Mouse (Mus musculus): ENCODE data around the gene Znhit3.

The Znhit3 gene

DNA sequence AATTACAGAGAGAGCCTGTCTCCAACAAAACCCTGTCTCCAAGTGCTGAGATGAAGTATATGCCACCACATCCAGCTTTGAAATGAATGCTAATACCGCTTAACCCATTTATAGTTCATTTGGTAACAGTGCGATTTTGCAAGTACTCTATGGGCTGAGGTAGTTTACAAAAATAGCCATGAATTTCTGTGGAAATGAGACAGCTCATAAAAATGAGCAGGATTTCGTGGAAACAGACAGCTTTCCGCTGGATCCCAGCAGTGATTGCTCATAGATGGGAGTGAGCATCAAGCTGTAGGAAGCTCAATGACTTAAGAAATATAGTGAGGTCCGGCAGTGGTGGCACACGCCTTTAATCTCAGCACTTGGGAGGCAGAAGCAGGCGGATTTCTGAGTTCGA lies 4.8 kb upstream of the Znhit3 start:
- DNase-seq (ENCODE audit: low read depth in 2 of 2, low spot score in 2 of 2): no peak

DNA sequence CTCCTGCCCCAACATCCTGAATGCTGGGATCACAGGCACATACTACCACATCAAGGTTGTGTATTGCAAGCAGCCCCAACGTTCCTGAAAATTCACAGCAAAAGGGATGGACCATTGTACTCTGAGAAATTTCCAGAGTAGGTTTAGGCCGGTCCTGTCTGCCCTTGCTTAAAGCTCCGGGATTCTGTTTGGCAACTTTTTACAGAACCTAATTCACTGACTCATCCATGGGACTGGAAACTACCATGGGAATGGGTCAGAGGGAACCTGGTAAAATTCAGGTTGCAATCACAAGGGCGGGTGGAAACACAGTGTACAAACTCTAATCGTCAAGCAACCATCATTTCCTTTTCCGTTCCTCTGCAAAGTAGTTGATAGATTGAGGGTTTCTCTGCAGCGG lies 3.8 kb upstream of the Znhit3 start:
- DNase-seq (ENCODE audit: low read depth in 2 of 2, low spot score in 2 of 2): no peak

DNA sequence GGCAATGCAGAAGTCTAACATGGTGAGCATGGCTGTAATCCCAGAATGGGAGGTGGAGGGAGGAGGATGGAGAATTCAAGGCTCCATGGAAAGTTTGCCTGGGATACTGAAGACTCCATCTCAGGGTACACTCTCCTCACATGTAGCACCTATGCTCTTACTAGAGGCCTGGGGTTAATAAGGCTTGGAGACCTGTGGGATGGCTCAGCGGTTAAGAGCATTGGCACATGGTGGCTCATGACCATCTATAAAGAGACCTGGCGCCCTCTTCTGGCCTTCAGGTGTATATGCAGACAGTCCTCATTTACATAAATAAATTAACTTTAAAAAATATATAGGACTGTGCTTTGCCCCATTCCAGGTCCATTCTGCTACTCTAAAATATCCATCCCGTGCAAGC lies 3.1 kb upstream of the Znhit3 start:
- peak; percentile 25 to 58 for DNase-seq (ENCODE audit: low read depth in 2 of 2, low spot score in 2 of 2)

DNA sequence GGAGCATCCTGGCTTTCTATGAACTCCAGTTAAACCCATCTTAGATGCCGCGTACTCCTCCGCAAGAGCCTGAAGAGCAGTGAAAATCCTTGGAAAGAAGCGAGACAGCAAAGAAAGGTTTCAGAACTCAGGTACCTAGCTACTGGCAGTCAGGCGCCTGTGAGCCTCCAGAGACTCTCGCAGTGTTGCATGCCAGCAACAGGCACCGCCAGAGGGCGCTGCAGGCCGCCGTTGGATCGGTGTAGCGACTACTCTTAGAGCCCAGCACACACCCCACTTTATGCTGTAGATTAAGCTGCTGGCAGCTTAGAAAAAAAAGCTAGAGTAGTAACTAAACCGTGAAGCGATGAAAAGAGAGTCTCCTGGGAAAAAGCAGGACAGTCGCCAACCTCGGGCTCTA lies 2.3 kb upstream of the Znhit3 start:
- peak; percentile 75 to 81 for DNase-seq (ENCODE audit: low read depth in 2 of 2, low spot score in 2 of 2)

DNA sequence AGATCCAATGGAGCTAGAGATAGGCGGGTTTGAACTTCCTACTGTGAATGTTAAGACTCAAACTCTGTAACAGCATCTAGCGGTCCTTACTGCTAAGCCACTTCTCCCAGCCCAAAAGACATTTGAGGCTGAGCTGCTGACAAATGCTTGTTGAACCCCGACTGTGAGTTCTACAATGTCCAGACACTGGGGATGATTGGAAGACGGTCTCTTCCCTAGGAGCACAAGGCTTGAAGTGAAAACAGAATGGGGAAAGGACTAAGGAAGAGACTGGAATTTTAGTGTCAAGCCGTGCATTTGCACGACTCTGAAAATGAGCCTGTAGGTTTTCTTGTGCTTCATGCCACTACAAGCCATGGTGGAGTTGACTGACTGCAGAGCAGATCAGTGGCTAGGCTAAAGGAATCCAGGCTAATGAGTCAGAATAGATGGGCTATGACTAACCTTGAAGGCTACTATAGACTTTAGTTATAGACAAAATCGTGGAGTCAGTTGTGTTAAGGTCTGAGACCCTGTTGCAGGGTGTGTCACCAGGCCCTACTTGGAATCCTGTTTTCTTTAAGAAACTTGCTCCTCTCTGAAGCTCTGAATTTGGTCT lies 636 bp upstream of the Znhit3 start:
- DNase-seq (ENCODE audit: low read depth in 2 of 2, low spot score in 2 of 2): no peak

DNA sequence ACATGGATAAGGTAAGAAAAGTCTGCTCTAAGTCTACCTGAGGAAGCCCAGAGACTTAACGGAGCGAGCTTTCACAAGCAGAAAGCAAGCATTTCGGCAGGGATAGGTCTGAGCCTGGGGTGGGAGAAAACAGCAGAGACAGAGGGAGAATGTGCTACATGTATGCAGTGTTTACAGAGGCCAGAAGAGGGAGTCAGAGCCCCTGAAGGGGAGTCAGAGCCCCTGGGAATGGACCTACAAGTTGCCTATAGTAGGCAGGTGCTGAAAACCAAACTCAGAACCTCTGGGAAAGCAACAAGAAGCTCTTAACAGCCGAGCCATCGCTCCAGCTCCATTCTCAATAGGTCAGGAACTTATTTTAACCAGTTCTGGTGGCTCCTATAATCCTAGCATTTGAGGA lies 1.5 kb downstream of the Znhit3 start:
- DNase-seq (ENCODE audit: low read depth in 2 of 2, low spot score in 2 of 2): peak in 1 of 2 experiments; percentile 13

DNA sequence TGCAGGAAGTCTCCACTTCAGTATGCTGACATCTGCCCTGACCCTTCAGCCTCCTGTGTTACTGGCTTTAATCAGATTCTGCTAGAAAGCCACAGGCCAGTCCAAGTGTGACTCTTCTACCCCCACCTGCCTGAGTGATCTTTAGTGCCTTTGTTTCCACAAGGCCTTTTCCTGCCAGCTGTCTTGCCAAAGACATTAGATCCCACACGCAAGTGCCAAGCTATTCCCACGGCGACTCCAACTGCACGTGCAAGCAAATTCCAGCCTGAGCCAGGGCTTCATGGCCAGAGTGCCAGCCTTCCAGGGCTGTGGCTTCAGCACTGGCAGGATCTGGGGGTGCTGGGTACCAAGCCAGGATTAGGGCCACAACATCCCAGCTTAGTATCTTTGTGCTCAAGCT lies 5.8 kb downstream of the Znhit3 start:
- no peak for DNase-seq (ENCODE audit: low read depth in 2 of 2, low spot score in 2 of 2)

DNA sequence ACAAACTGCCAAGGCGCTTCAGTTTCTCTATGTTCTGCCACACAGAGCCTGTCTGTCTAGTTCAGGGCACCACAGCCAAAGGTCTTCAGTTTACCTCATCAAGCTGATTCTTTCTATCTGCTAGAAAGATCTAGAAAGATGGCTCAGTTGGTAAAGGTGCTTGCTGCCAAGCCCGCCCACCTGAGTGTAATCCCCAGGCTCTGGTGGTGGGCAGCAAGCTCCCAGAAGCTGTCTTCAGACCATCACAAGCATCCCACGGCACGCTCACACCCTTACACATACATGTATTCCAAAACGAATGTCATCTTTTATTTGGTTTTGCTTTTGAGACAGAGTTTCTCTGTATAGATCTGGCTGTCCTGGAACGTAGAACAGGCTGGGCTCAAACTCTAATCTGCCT lies 7.7 kb downstream of the Znhit3 start:
- no peak for DNase-seq (ENCODE audit: low read depth in 2 of 2, low spot score in 2 of 2)

DNA sequence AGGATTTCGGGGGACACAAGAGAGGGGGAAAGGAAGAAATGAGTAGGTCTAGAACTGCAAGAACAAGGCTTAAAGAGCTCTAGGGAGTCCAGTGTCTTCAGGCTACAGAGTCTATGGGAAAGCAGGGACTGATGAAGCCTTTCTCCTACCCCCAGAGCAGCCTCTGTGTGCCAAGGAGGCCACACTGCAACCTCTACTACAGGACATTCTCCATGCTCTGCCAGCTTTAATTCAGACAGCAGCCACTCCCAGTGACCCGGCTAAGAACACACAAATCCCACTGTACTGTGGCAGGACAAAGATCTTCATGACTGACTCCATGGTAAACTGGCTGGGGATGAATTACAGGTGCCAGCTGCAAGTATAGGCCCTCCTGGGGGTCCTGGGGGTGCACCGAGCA lies 9.1 kb downstream of the Znhit3 start:
- DNase-seq (ENCODE audit: low read depth in 2 of 2, low spot score in 2 of 2): no peak

DNA sequence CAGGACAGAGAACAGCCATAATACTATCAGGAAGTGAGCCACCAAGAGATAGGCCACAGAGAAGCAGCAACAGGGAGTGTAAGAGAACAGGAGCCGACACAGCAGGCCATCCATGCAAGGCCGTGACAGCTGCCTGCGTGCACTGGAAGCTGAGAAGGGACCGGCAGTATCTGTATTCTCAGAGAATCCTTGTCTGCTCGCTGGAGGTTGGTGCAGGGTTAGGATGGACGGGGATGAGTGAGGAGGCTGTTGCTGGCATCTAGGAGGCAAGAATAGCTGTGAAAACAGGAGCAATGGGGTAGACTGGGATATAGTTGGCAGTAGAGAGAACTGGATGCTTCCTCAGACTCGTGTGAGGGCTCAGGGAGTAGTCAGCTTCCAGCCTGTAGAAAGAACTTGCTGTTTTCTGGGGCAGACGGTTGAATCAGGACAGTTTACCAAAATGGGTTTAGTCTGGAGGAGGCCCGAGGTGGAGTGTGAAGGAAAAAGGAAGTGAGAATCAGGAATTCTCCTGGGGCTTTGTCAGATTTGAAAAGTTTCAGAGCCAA lies 11.5 kb downstream of the Znhit3 start:
- DNase-seq (ENCODE audit: low read depth in 2 of 2, low spot score in 2 of 2): no peak

DNA sequence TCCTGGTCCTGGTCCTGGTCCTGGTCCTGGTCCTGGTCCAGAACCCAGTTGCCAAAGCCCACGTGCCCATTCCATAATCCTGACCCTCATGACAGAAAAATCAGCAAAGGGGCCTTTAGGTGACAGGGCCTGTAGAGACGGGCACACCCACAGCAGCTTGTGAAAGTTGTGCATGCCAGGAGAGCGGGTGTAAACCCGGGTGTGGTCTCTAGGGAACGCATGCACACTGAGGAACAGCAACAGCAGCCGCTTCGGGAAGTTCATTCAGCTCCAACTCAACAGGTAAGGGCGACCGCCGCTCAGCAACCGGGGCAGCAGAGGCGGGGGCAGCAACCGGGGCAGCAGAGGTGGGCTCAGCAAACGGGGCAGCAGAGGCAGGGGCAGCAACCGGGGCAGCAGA lies 23.1 kb downstream of the Znhit3 start:
- DNase-seq (ENCODE audit: low read depth in 2 of 2, low spot score in 2 of 2): no peak

DNA sequence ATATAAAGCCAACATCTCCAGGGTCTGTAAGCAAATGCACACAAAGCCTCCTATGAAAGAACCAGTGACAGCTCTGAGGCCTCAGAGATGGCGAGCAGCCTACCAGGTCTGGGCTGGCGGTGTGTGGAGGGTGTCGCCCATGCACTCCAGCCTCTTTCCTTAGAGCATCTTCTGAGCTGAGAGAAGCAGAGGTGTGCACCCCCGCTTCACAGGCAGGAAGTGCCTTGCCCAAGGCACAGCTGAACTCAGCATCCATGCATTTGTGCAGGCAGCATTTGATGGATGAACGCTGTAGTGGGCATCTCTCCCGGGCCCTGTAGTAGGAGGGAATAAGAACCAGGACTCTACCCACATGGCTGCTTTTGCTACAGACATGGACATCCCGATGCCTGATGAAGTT lies 24.5 kb downstream of the Znhit3 start:
- DNase-seq (ENCODE audit: low read depth in 2 of 2, low spot score in 2 of 2): no peak

DNA sequence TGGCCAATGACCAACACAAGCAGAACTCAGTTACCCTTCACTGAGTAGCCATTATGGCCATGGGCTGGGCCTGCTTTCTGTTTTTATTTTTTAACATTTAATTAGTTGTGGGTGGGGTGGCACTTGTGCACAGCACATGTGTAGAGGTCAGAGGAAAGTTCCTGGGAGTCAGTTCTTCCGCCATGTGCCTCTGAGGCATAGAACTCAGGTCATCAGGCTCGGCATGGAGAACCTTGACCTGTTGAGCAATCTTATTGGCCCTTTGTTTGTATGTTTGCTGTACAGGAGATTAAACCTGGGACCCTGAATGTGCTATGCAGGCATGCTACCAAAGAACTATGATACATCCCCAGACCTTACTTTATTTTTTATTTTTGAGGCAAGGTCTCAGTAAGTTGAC lies 26.7 kb downstream of the Znhit3 start:
- no peak for DNase-seq (ENCODE audit: low read depth in 2 of 2, low spot score in 2 of 2)

DNA sequence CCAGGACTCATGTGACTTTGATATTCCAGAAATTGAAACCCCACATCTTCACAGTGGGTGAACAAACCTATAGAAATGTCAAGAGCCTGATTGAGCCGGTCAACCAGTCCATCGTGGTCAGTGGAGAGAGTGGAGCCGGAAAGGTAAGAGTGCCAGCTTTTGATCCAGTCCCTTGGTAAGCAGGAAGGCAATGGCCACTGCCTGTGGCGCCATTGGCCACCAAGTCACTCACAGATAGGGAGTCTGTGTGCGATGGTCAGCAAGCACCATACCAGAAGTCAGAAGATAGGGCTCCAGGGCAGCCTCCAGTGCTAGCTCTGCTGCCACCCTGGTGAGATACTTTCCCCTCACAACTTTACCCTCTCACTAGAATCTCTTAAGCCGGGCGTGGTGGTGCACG lies 28.1 kb downstream of the Znhit3 start:
- DNase-seq (ENCODE audit: low read depth in 2 of 2, low spot score in 2 of 2): no peak

DNA sequence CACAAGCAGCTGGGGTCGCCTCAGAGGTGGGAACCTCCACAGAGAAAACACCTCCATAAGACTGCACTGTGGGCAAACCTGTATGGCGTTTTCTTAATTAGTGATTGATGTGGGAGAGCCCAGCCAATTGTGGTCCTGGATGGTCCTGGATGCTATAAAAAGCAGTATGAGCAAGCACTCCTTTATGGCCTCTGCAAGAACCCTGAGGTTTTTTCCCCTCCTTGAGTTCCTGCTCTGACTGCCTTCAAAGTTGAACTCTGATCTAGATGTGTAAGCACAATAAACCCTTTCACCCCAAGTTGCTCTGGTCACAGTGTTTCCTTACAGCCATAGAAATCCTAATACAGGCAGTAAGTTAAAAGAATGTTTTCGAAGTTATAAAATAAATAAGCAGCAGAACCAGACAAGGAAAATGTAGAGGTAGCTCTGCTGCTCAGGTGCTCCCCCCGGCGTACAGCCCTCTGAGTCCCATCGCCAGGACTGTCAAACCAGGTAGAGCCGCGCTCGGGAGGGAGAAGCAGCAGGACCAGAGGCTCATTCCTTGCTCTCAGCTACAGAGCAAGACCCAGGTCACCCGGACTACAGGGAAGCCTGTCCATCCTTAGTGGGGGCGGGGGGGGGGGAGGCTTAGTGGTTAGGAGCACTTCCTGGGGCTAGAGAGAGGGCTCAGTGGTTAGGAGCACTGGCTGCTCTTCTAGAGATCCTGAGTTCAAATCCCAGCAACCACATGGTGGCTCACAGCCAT lies 29.2 kb downstream of the Znhit3 start:
- DNase-seq (ENCODE audit: low read depth in 2 of 2, low spot score in 2 of 2): no peak

DNA sequence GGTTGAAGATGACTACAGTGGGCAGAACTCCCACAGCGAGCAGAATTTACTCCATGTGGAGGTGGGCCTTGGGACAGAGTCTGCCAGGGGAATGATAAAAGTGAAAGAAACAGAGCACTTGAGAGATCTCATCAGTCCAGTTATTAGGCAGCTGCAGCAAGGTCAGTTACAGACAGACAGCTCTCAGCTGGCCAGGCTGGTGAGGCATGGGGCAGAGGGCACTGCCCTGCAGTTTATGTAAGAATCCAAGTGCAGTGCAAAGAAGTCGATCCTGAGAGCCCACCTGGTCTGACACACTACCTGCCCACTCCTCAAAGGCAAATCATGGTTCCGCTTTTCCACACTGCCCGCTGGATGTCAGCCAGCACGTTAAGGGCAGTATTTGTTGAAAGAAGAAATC lies 29.9 kb downstream of the Znhit3 start:
- no peak for DNase-seq (ENCODE audit: low read depth in 2 of 2, low spot score in 2 of 2)

DNA sequence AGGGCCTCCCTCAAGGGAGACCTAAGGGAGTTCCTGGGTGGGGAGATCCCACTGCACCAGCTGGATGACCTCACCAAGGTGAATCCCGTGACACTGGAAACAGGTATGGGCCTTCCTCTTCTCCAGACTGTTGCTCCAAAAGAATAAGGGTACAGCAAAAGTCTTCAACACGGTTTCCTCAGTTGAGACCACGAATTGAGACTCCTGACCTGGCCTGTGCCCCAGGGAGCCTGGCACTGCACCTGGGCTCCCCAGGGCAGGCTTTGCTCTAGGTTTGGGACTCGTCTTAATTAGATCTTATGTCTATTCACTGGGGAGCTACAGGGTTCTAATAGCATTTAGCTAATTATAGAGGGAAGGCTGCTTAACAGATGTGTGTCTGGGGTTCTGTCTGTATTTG lies 30.9 kb downstream of the Znhit3 start:
- DNase-seq (ENCODE audit: low read depth in 2 of 2, low spot score in 2 of 2): no peak

DNA sequence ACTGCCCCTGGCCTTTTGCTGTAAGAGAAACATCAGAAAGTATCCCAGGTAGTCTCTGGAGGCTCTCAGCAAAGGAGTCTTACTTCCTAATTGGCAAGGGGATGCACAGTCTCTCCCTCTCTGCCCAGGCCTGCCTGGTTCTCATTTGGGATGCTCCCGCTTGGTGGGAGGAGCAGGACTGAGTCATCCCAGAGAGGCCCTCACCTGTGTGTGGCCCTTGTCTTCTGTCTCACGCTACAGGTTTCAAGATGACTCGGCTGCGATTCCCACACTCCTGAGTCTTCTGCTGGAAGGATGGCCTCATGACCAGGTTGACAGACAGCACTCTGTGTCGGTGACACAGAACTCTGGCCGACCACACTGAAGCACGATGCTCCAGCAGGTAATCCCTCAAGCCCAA lies 33.8 kb downstream of the Znhit3 start:
- no peak for DNase-seq (ENCODE audit: low read depth in 2 of 2, low spot score in 2 of 2)

DNA sequence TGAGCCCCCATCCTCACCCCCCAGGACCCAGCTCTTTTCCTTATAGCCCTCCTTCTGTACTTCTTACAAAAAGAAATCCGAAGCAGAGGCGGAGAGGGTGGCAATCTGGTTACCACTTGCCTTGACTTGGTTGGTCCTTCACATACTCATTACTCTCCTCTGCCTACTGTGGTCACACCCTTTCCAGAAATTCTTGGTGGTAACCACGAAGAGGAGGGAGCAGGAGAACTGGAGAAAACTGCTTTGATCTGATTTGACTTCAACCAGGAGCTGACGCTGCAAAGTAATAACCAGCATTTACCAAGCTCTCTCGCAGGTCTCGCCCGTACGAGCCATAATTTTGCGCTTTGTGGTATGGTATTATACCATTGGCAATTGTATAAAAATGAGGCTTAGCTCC lies 35.2 kb downstream of the Znhit3 start:
- no peak for DNase-seq (ENCODE audit: low read depth in 2 of 2, low spot score in 2 of 2)

DNA sequence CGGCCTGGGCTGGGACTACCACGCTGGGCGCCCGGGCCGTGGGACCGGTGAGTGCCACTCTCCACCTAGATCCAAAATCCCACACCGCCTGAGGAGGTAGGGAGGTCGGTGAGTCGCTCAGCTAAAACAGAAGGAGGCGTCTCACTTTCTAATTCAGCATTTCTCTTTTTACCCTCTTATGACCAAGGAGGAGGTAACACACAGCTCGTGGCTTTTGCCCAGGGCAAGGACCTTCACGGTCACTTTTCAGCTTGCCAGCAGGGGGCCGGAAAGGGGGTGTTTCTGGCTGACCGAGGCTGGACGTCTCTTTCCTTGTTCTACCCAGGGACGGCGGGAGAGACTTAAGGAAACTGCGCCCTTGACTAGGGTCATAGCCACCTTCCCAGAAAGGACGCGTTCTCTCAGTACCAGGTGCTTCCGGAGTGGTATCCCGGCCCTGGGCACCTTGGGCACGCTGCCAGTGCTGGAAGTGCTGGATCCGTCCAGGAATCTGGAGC lies 35.7 kb downstream of the Znhit3 start:
- DNase-seq (ENCODE audit: low read depth in 2 of 2, low spot score in 2 of 2): no peak

DNA sequence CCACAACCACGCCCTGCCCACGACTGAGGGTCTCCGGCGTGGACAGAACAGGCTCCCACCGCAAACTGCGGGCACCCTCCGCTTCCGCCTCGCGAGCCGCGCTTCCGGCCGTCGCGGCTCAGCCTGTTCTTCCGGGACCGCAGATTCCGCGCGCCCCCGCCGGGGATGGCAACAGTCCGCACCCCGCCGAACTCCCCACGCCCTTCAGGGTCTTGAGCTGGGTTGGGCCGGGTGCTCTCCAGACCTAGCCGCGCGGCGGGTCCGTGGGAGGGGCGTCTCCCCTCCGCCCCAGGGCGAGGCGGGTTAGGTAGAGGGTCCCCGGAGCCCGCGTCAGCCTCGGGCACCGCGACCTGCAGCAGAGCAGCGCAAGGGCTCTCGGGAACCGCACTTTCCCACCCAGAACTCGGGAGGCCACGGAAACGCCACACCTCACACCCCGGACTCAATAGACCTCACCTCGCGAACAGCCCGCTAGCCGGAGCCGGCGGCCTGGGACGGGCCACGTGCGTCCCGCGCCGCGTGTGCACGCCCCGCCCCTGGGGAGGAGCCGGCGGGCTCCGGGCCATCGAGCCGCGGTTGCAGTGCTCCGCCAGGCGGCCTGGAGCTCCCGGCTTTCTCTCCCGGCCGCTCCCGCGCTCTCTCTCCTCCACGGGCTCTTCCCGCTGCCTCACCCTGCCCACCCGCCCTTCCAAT lies 36.2 kb downstream of the Znhit3 start, which contains the start of the genes Myo19 and Pigw:
Gene Myo19, plus strand, starts transcription at position 377 of the 693 bp plus-strand sequence.
Gene Pigw, minus strand, starts transcription at position 514 of the 693 bp plus-strand sequence.
- peak; percentile 55 to 61 for DNase-seq (ENCODE audit: low read depth in 2 of 2, low spot score in 2 of 2)
